Mouse (Mus musculus): ENCODE results near the gene Pltp. TPM values are rescaled to one million over a fixed set of nuclear protein-coding genes. Genes with fewer than 3 reads are reported as not detected.

The Pltp gene
- polyA plus RNA-seq, 1 experiment from 2014 or later: 127 TPM

DNA sequence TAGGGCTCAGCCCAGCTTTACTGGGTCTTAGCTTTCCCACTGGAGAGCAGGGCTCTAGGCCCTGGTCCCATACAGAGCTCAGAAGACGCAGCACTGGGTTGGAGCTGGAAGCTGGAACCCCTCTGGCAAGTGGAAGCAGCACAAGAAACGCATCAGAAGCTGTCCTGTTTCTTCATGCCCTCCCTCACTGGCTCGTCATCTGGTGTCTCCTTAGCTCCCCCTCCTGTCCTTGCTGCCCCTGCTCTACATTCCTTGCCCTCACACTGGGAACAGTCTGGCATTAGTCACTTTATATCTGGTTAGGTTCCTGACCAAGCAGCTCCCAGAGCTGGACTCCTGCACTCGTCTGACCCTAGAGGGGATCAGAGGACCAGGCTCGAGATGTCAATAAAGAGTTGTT is 36.5 kb upstream of the Pltp start:
- Histone ChIP-seq H3K9me3 (ENCODE audit: control insufficient read depth, low read length) (no peaks in the 10 kb centered on the region), H3K4me2 (ENCODE audit: low read length) (no peak overlapping the region), H3K9ac (ENCODE audit: low read depth, low read length) (no peak overlapping the region), H3K27ac (ENCODE audit: low read depth, low read length) (peak overlapping the region; percentile 8; the same call in 1 of the 2 replicates), H3K36me3 (ENCODE audit: control insufficient read depth, insufficient read depth, low read length) (peaks cover 90% of the 10 kb centered on the region), H3K4me1 (ENCODE audit: control insufficient read depth, insufficient read depth, low read depth, low read length) (no peaks in the 10 kb centered on the region), H3K27me3 (replicated peaks; ENCODE audit: control insufficient read depth, insufficient read depth, low read length) (no peaks in the 10 kb centered on the region), H3K4me3 (ENCODE audit: low read length) (no peak overlapping the region)
- no peak for ATAC-seq
- WGBS: 61% methylated on average over 5 of the region's 5 CpGs

DNA sequence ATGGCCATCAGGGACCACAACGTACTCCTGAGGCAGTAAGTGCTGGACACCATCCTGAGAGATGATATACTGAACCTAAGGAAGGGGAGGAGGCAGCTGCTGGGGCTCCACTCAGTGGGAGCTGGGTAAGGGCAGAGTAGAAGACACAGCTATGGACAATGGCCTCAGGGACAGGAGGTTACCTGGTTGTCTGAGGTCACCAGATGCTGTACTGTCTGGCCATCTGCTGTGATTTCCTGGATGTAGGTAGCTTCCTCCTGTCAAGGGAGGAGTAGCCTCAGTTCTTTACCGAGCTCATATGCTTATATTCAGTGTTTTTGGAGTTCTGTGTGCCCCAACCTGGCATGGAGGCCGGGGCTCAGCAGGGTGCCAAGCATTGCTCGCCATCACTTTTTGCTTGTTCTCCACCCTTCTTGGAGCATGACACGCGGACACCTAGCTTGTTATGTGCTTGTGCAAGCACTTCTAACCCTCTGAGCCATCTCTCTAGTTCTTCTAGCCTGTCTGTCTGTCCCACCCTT is 35.2 kb upstream of the Pltp start:
- ATAC-seq: no peak

DNA sequence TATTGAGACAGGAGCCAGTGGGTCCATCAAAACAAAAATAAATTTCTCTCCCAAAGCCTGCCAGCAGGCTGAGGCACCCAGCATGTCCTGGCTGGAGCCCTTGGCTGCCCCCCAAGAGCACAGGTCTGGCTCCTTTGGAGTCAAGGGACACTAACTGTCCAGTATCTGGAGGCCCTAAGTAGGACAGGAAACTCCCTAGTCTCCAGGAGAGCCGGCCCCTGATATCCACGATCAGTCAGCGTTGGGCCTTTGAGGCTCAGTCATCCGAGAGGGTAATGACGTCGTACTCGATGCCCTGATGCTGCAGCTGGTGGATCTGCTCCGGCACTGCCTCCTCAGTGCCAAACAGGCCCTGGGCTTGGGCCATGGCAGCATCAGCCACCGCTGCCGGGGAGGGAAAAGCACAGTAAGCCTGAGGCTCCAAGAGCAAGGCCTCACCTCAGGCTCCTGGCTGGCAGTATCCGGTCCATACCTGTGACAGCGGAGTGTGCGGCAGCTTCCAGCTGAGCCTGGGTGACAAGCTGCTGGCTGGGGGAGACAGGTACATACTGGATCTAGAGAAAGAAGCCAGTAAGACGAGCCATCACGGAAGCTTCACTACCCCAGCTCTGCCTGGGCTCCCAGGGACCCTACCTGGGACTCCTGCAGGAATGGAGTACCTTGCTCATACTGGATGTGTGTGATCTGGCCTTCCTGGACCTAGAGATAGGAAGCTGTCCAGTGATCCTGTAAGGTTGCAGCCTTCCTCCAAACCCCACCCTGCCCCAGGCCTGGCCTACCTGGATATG is 34.6 kb upstream of the Pltp start:
- WGBS: 74% methylated on average over 15 of the region's 15 CpGs
- Histone ChIP-seq H3K4me1 (ENCODE audit: control insufficient read depth, insufficient read depth, low read depth, low read length) (no peaks in the 10 kb centered on the region), H3K27me3 (replicated peaks; ENCODE audit: control insufficient read depth, insufficient read depth, low read length) (no peaks in the 10 kb centered on the region), H3K36me3 (ENCODE audit: control insufficient read depth, insufficient read depth, low read length) (peaks cover 87% of the 10 kb centered on the region), H3K9me3 (ENCODE audit: control insufficient read depth, low read length) (no peaks in the 10 kb centered on the region), H3K4me2 (ENCODE audit: low read length) (no peak overlapping the region), H3K4me3 (ENCODE audit: low read length) (no peak overlapping the region), H3K9ac (ENCODE audit: low read depth, low read length) (no peak overlapping the region), H3K27ac (ENCODE audit: low read depth, low read length) (no peak overlapping the region)
- ATAC-seq: no peak

More for the DNA sequence above, 35.2 kb upstream of the Pltp start:
- H3K9me3 ChIP-seq (ENCODE audit: control insufficient read depth, low read length): no peaks in the 10 kb centered on the region
- no peak overlapping the region for H3K4me3 ChIP-seq (ENCODE audit: low read length)
- H3K27me3 ChIP-seq (replicated peaks; ENCODE audit: control insufficient read depth, insufficient read depth, low read length): no peaks in the 10 kb centered on the region
- H3K4me2 ChIP-seq (ENCODE audit: low read length): no peak overlapping the region
- no peak overlapping the region for H3K27ac ChIP-seq (ENCODE audit: low read depth, low read length)
- no peak overlapping the region for H3K9ac ChIP-seq (ENCODE audit: low read depth, low read length)
- H3K4me1 ChIP-seq (ENCODE audit: control insufficient read depth, insufficient read depth, low read depth, low read length): no peaks in the 10 kb centered on the region
- peaks cover 90% of the 10 kb centered on the region for H3K36me3 ChIP-seq (ENCODE audit: control insufficient read depth, insufficient read depth, low read length)
- 83% methylated on average over 6 of the region's 6 CpGs for WGBS

DNA sequence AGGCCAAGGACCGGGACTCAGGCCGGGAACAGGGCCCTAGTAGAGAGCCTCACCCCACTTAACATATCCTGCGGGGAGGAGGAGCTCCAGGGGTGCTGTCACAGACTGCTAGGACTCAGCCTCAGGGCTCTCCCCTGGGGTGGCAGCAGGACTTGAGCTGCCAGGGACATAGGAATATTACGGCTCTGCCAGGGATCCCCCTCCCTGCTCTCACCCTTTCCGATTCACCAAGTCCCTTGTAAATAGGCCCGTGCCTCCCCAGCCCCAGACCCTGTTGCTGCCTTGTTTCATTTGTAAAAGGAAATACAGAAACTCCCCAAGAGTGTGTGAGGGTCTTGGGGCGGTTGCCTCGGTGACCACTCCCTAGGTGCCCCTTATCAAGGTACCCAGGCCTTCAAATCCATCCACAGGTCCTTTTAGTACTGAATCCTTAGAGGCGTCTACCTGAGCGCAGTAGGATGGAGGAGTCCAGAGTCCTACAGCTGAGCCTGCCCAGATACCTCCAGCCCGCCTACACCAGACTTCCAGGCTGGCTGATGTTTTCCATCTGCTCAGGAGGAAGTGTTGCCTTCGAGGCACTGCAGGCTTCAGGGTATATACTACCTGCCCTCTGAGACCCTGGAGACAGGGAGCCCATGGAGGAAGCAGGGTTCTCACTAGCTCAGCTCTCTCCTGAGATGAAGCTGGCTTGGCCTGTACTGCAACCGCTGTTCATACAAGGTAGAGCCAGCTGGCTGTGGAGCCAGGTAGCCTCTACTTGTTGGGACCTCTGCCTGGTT is 33.7 kb upstream of the Pltp start:
- Histone ChIP-seq H3K9ac (ENCODE audit: low read depth, low read length) (no peak overlapping the region), H3K36me3 (ENCODE audit: control insufficient read depth, insufficient read depth, low read length) (peaks cover 89% of the 10 kb centered on the region), H3K27me3 (replicated peaks; ENCODE audit: control insufficient read depth, insufficient read depth, low read length) (no peaks in the 10 kb centered on the region), H3K4me3 (ENCODE audit: low read length) (no peak overlapping the region), H3K9me3 (ENCODE audit: control insufficient read depth, low read length) (no peaks in the 10 kb centered on the region), H3K4me1 (ENCODE audit: control insufficient read depth, insufficient read depth, low read depth, low read length) (no peaks in the 10 kb centered on the region), H3K4me2 (ENCODE audit: low read length) (no peak overlapping the region), H3K27ac (ENCODE audit: low read depth, low read length) (no peak overlapping the region)
- ATAC-seq: no peak
- WGBS: 86% methylated on average over 13 of the region's 13 CpGs

DNA sequence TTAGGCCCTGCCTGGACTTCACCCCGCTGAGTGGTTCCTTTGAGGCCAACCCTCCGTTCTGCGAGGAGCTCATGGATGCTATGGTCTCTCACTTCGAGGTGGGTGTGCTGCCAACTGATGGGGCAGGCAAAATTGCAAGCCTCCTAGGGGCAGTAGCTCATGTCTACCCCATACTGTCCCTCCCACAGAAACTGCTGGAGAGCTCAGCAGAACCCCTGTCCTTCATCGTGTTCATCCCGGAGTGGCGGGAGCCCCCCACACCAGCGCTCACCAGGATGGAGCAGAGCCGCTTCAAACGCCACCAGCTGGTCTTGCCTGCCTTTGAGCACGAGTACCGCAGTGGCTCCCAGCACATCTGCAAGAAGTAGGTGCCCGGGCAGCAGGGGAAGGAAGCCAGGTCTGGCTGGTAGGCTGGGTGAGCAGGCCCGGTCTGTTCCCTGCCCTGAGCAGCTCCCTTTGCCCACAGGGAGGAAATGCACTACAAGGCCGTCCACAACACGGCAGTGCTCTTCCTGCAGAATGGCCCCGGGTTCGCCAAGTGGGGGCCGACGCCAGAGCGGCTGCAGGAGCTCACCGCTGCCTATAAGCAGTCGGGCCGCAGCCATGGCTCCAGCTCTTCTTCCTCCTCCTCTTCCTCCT is 33.0 kb upstream of the Pltp start:
- Histone ChIP-seq H3K27ac (ENCODE audit: low read depth, low read length) (no peak overlapping the region), H3K4me3 (ENCODE audit: low read length) (no peak overlapping the region), H3K27me3 (replicated peaks; ENCODE audit: control insufficient read depth, insufficient read depth, low read length) (no peaks in the 10 kb centered on the region), H3K4me2 (ENCODE audit: low read length) (no peak overlapping the region), H3K9ac (ENCODE audit: low read depth, low read length) (no peak overlapping the region), H3K9me3 (ENCODE audit: control insufficient read depth, low read length) (no peaks in the 10 kb centered on the region), H3K36me3 (ENCODE audit: control insufficient read depth, insufficient read depth, low read length) (peaks cover 88% of the 10 kb centered on the region), H3K4me1 (ENCODE audit: control insufficient read depth, insufficient read depth, low read depth, low read length) (peaks cover 4% of the 10 kb centered on the region; the same call in 1 of the 2 replicates)
- WGBS: 89% methylated on average over 24 of the region's 24 CpGs
- no peak for ATAC-seq

DNA sequence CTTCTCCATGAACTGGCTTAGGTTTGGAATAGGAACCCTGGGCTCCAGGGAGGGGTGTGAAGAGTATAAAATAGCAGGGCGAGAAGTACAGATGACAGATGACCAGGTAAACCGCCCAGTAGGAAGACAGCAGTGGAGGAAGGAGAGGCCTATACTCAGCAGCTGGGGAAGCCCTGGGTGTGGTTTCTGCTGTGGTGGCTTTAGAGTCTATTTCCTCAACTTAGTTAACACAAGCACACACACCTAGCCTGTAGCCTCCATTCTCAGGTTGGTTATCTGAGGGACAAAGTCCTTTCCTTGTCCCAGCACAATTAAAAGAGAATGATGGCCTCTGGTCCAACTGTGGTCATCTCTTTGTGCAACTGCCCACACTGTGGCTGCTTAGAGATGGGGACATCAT is 32.4 kb upstream of the Pltp start:
- 94% methylated on average over 2 of the region's 2 CpGs for WGBS
- no peak overlapping the region for H3K4me3 ChIP-seq (ENCODE audit: low read length)
- H3K4me1 ChIP-seq (ENCODE audit: control insufficient read depth, insufficient read depth, low read depth, low read length): peaks cover 4% of the 10 kb centered on the region; the same call in 1 of the 2 replicates
- ATAC-seq: no peak
- H3K27me3 ChIP-seq (replicated peaks; ENCODE audit: control insufficient read depth, insufficient read depth, low read length): no peaks in the 10 kb centered on the region
- no peak overlapping the region for H3K4me2 ChIP-seq (ENCODE audit: low read length)
- peaks cover 84% of the 10 kb centered on the region for H3K36me3 ChIP-seq (ENCODE audit: control insufficient read depth, insufficient read depth, low read length)
- H3K9ac ChIP-seq (ENCODE audit: low read depth, low read length): no peak overlapping the region
- no peak overlapping the region for H3K27ac ChIP-seq (ENCODE audit: low read depth, low read length)
- no peaks in the 10 kb centered on the region for H3K9me3 ChIP-seq (ENCODE audit: control insufficient read depth, low read length)

DNA sequence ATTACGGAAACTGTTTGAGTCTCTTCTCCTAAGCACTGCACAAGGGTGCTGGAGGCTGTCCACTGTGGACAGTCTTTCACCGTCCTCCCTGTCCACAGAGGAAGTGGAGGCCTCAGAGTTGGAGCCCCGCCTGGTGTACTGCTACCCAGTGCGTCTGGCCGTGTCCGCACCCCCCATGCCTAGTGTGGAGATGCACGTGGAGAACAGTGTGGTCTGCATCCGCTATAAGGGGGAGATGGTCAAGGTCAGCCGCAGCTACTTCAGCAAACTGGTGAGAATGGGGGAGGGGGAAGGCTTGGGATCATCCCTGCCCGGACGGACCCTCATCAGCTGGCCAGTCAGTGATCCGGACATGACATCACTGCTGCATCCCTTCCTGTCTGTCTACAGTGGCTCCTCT is 31.5 kb upstream of the Pltp start:
- no peaks in the 10 kb centered on the region for H3K27me3 ChIP-seq (replicated peaks; ENCODE audit: control insufficient read depth, insufficient read depth, low read length)
- H3K4me3 ChIP-seq (ENCODE audit: low read length): no peak overlapping the region
- no peak overlapping the region for H3K9ac ChIP-seq (ENCODE audit: low read depth, low read length)
- H3K4me1 ChIP-seq (ENCODE audit: control insufficient read depth, insufficient read depth, low read depth, low read length): peaks cover 4% of the 10 kb centered on the region; the same call in 1 of the 2 replicates
- H3K4me2 ChIP-seq (ENCODE audit: low read length): no peak overlapping the region
- no peak for ATAC-seq
- H3K36me3 ChIP-seq (ENCODE audit: control insufficient read depth, insufficient read depth, low read length): peaks cover 81% of the 10 kb centered on the region
- no peak overlapping the region for H3K27ac ChIP-seq (ENCODE audit: low read depth, low read length)
- no peaks in the 10 kb centered on the region for H3K9me3 ChIP-seq (ENCODE audit: control insufficient read depth, low read length)
- WGBS: 87% methylated on average over 12 of the region's 12 CpGs

DNA sequence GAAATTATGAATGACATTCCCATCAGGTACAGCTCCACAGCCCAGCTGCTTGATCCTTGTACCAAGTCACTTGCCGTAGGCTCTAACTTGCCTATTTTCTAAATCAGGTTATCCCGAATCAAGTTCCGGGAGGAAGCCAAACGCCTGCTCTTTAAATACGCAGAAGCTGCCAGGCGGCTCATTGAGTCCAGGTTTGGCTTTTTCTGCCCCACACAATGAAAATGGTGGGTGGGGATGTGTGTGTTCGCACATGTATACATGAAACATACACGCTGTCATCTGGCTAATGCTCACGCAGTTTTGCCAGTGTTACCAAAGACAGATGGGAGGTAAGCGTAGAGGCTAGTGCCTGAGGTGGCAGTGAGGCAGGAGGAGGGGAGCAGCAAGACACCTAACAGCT is 29.1 kb upstream of the Pltp start:
- 90% methylated on average over 10 of the region's 10 CpGs for WGBS
- Histone ChIP-seq H3K9me3 (ENCODE audit: control insufficient read depth, low read length) (no peaks in the 10 kb centered on the region), H3K36me3 (ENCODE audit: control insufficient read depth, insufficient read depth, low read length) (peaks cover 68% of the 10 kb centered on the region), H3K27ac (ENCODE audit: low read depth, low read length) (no peak overlapping the region), H3K9ac (ENCODE audit: low read depth, low read length) (no peak overlapping the region), H3K27me3 (replicated peaks; ENCODE audit: control insufficient read depth, insufficient read depth, low read length) (no peaks in the 10 kb centered on the region), H3K4me1 (ENCODE audit: control insufficient read depth, insufficient read depth, low read depth, low read length) (peaks cover 7% of the 10 kb centered on the region; the same call in 1 of the 2 replicates), H3K4me3 (ENCODE audit: low read length) (no peak overlapping the region), H3K4me2 (ENCODE audit: low read length) (no peak overlapping the region)
- ATAC-seq: no peak

DNA sequence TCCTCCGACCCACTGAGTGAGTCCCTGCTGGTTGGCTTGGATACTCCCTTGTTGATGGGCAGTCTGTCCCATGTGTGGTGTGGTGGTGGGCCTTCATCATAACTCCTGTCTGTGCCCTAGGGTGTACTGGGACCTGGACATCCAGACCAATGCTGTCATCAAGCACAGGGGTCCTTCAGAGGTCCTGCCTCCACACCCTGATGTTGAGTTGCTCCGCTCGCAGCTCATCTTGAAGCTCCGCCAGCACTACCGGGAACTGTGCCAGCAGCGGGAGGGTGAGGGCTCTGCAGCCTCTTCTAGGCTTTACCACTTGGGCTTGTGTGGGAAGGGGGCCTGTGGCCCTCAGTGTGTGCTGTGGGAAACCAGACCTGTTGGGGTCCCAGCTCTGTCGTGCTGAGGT is 28.3 kb upstream of the Pltp start:
- no peaks in the 10 kb centered on the region for H3K27me3 ChIP-seq (replicated peaks; ENCODE audit: control insufficient read depth, insufficient read depth, low read length)
- ATAC-seq: peak; percentile 18; the same call in 1 of the 2 replicates
- peaks cover 60% of the 10 kb centered on the region for H3K36me3 ChIP-seq (ENCODE audit: control insufficient read depth, insufficient read depth, low read length)
- H3K4me1 ChIP-seq (ENCODE audit: control insufficient read depth, insufficient read depth, low read depth, low read length): peaks cover 11% of the 10 kb centered on the region
- no peak overlapping the region; the same call in 1 of the 2 replicates for H3K9ac ChIP-seq (ENCODE audit: low read depth, low read length)
- WGBS: 46% methylated on average over 7 of the region's 7 CpGs
- H3K9me3 ChIP-seq (ENCODE audit: control insufficient read depth, low read length): no peaks in the 10 kb centered on the region
- H3K27ac ChIP-seq (ENCODE audit: low read depth, low read length): no peak overlapping the region
- H3K4me2 ChIP-seq (ENCODE audit: low read length): no peak overlapping the region
- H3K4me3 ChIP-seq (ENCODE audit: low read length): no peak overlapping the region
